Mouse (Mus musculus) kidney, postnatal 25 days (tissue): ENCODE data around the gene Gm6614.
"Not testable (repeated sequence)": the region's sequence is repeated elsewhere in the genome, so short reads cannot be mapped to it uniquely, and the experiment has no call there.

ENCODE experiments used
- DNase-seq, 2 experiments: peaks; one replicate each; pipeline ENCODE4 v3.0.0; 2021; ENCODE audit warnings: mixed read lengths in 2 of 2

The Gm6614 gene

GRCm38 (mm10) chr6:142011364-142011955 lies at the start of gene Gm6614:
Gene Gm6614 (minus strand): TSS chr6:142011414.
- DNase-seq = no peak

- DNase-seq = not testable (repeated sequence)
Observed at GRCm38 (mm10) chr6:142058281-142058680, 47.1 kb upstream of the Gm6614 start.

- no peak for DNase-seq
Observed at GRCm38 (mm10) chr6:142047689-142048088, 36.5 kb upstream of the Gm6614 start.

- no peak for DNase-seq
Observed at GRCm38 (mm10) chr6:142045746-142046145, 34.5 kb upstream of the Gm6614 start.

GRCm38 (mm10) chr6:142041896-142042295 lies 30.7 kb upstream of the Gm6614 start:
- DNase-seq = peak in 1 of 2 experiments; percentile 44

- peak; percentile 34 to 53 for DNase-seq
Observed at GRCm38 (mm10) chr6:142040306-142041175, 29.3 kb upstream of the Gm6614 start.

GRCm38 (mm10) chr6:142035771-142036170 lies 24.6 kb upstream of the Gm6614 start:
- DNase-seq = no peak

- DNase-seq = no peak
Observed at GRCm38 (mm10) chr6:142021671-142022070, 10.5 kb upstream of the Gm6614 start.

GRCm38 (mm10) chr6:141986772-141987171 lies 24.4 kb downstream of the Gm6614 start:
- DNase-seq = no peak

- DNase-seq = no peak
Observed at GRCm38 (mm10) chr6:141984644-141985043, 26.6 kb downstream of the Gm6614 start.

GRCm38 (mm10) chr6:141962420-141962819 lies 48.8 kb downstream of the Gm6614 start:
- no peak for DNase-seq

GRCm38 (mm10) chr6:141961861-141962260 lies 49.4 kb downstream of the Gm6614 start:
- DNase-seq = no peak

- no peak for DNase-seq
Observed at GRCm38 (mm10) chr6:141960482-141960881, 50.7 kb downstream of the Gm6614 start.

GRCm38 (mm10) chr6:141946862-141947261 lies 64.4 kb downstream of the Gm6614 start, which contains the start of gene Slco1a1:
Gene Slco1a1 (minus strand): TSS chr6:141946962.
- DNase-seq = no peak

- DNase-seq = no peak
Observed at GRCm38 (mm10) chr6:141940451-141940850, 70.8 kb downstream of the Gm6614 start.
